Mouse (Mus musculus) small intestine, adult 2 months (tissue): ENCODE results near the gene Eif4g3.

Experiments
- CTCF ChIP-seq: fragments of 200-500 bp; IDR thresholded peaks from 2 replicates; pipeline ENCODE4 v1.5.1; 2012; ENCODE audit warnings: low read depth, mild to moderate bottlenecking, control low read depth, inconsistent platforms, low read length, moderate library complexity, mixed read lengths; ENCODE audit not compliant: insufficient replicate concordance, insufficient read length; ENCODE audit errors: extremely low read depth
- POLR2A ChIP-seq: fragments of 200-500 bp; IDR thresholded peaks from 2 replicates; pipeline ENCODE4 v1.6.1; 2012; ENCODE audit warnings: low read depth, mild to moderate bottlenecking, control low read depth, inconsistent platforms, low read length, moderate library complexity

- TF ChIP-seq POLR2A, result no peak
- no peak for TF ChIP-seq CTCF
Observed at GRCm38 (mm10) chr4:138046371-138046770, 53.5 kb downstream of the Eif4g3 start.
